Mouse (Mus musculus): ENCODE measurements around the gene Mllt10. TPM values are rescaled to one million over a fixed set of nuclear protein-coding genes. Genes with fewer than 3 reads are reported as not detected.

Mllt10 gene
- polyA plus RNA-seq, 1 experiment = 75.4 TPM

- DNase-seq = no peak
- Histone ChIP-seq H3K36me3 (ENCODE audit: control insufficient read depth, insufficient read depth, low read length) (no peaks in the 10 kb centered on the region), H3K27ac (ENCODE audit: control insufficient read depth, insufficient read depth, low read length) (no peak overlapping the region), H3K4me1 (replicated peaks; ENCODE audit: control insufficient read depth, insufficient read depth, low read length) (peaks cover 4% of the 10 kb centered on the region; the same call in 1 of the 2 replicates), H3K4me3 (ENCODE audit: control insufficient read depth, insufficient read depth, low read length) (no peak overlapping the region), H3K27me3 (ENCODE audit: control insufficient read depth, insufficient read depth, low read length) (peaks cover 12% of the 10 kb centered on the region)
- 91% methylated on average over 10 of the region's 10 CpGs for WGBS
- TF ChIP-seq POLR2A (IDR thresholded peaks at IDR 0.05; ENCODE audit: control insufficient read depth, extremely low read depth, insufficient read depth, low read length, poor library complexity) (no peak), CTCF (IDR thresholded peaks at IDR 0.05; ENCODE audit: borderline replicate concordance, control insufficient read depth, extremely low read depth, insufficient read depth, low read length, poor library complexity) (no peak)
These were observed 21.6 kb upstream of the Mllt10 start for GRCm38 (mm10) chr2:18033166-18034108.

- Histone ChIP-seq H3K27me3 (ENCODE audit: control insufficient read depth, insufficient read depth, low read length) (peaks cover 12% of the 10 kb centered on the region), H3K36me3 (ENCODE audit: control insufficient read depth, insufficient read depth, low read length) (no peaks in the 10 kb centered on the region), H3K27ac (ENCODE audit: control insufficient read depth, insufficient read depth, low read length) (no peak overlapping the region), H3K4me3 (ENCODE audit: control insufficient read depth, insufficient read depth, low read length) (no peak overlapping the region), H3K4me1 (replicated peaks; ENCODE audit: control insufficient read depth, insufficient read depth, low read length) (no peaks in the 10 kb centered on the region)
- TF ChIP-seq CTCF (IDR thresholded peaks at IDR 0.05; ENCODE audit: borderline replicate concordance, control insufficient read depth, extremely low read depth, insufficient read depth, low read length, poor library complexity) = no peak
- no peak for TF ChIP-seq POLR2A (IDR thresholded peaks at IDR 0.05; ENCODE audit: control insufficient read depth, extremely low read depth, insufficient read depth, low read length, poor library complexity)
- 97% methylated on average over 10 of the region's 10 CpGs for WGBS
- DNase-seq = no peak
These were observed 20.4 kb upstream of the Mllt10 start for GRCm38 (mm10) chr2:18034371-18035250.

GRCm38 (mm10) chr2:18037491-18037890 is 17.5 kb upstream of the Mllt10 start, which contains the start of gene A930004D18Rik:
Gene A930004D18Rik (minus strand): TSS chr2:18037737.
- Histone ChIP-seq H3K27me3 (ENCODE audit: control insufficient read depth, insufficient read depth, low read length) (peaks cover 4% of the 10 kb centered on the region; the same call in 1 of the 2 replicates), H3K4me1 (replicated peaks; ENCODE audit: control insufficient read depth, insufficient read depth, low read length) (no peaks in the 10 kb centered on the region), H3K27ac (ENCODE audit: control insufficient read depth, insufficient read depth, low read length) (no peak within 1 kb of the TSS), H3K36me3 (ENCODE audit: control insufficient read depth, insufficient read depth, low read length) (no peaks in the 10 kb centered on the region), H3K4me3 (ENCODE audit: control insufficient read depth, insufficient read depth, low read length) (no peak within 1 kb of the TSS)
- 49% methylated on average over 2 of the region's 2 CpGs for WGBS
- no peak for DNase-seq
- TF ChIP-seq POLR2A (IDR thresholded peaks at IDR 0.05; ENCODE audit: control insufficient read depth, extremely low read depth, insufficient read depth, low read length, poor library complexity) (no peak), CTCF (IDR thresholded peaks at IDR 0.05; ENCODE audit: borderline replicate concordance, control insufficient read depth, extremely low read depth, insufficient read depth, low read length, poor library complexity) (no peak)

- no peaks in the 10 kb centered on the region for H3K4me1 ChIP-seq (replicated peaks; ENCODE audit: control insufficient read depth, insufficient read depth, low read length)
- no peak overlapping the region for H3K27ac ChIP-seq (ENCODE audit: control insufficient read depth, insufficient read depth, low read length)
- TF ChIP-seq CTCF (IDR thresholded peaks at IDR 0.05; ENCODE audit: borderline replicate concordance, control insufficient read depth, extremely low read depth, insufficient read depth, low read length, poor library complexity) (no peak), POLR2A (IDR thresholded peaks at IDR 0.05; ENCODE audit: control insufficient read depth, extremely low read depth, insufficient read depth, low read length, poor library complexity) (no peak)
- DNase-seq = no peak
- H3K36me3 ChIP-seq (ENCODE audit: control insufficient read depth, insufficient read depth, low read length) = no peaks in the 10 kb centered on the region
- peaks cover 2% of the 10 kb centered on the region; the same call in 1 of the 2 replicates for H3K27me3 ChIP-seq (ENCODE audit: control insufficient read depth, insufficient read depth, low read length)
- WGBS = 86% methylated on average over 3 of the region's 3 CpGs
- no peak overlapping the region for H3K4me3 ChIP-seq (ENCODE audit: control insufficient read depth, insufficient read depth, low read length)
These were observed 16.8 kb upstream of the Mllt10 start for GRCm38 (mm10) chr2:18038141-18038752.

- WGBS = 93% methylated on average over 10 of the region's 10 CpGs
- Histone ChIP-seq H3K36me3 (ENCODE audit: control insufficient read depth, insufficient read depth, low read length) (no peaks in the 10 kb centered on the region), H3K27me3 (ENCODE audit: control insufficient read depth, insufficient read depth, low read length) (no peaks in the 10 kb centered on the region), H3K4me3 (ENCODE audit: control insufficient read depth, insufficient read depth, low read length) (no peak overlapping the region), H3K27ac (ENCODE audit: control insufficient read depth, insufficient read depth, low read length) (no peak overlapping the region), H3K4me1 (replicated peaks; ENCODE audit: control insufficient read depth, insufficient read depth, low read length) (no peaks in the 10 kb centered on the region)
- no peak for DNase-seq
- no peak for TF ChIP-seq POLR2A (IDR thresholded peaks at IDR 0.05; ENCODE audit: control insufficient read depth, extremely low read depth, insufficient read depth, low read length, poor library complexity)
- no peak for TF ChIP-seq CTCF (IDR thresholded peaks at IDR 0.05; ENCODE audit: borderline replicate concordance, control insufficient read depth, extremely low read depth, insufficient read depth, low read length, poor library complexity)
These were observed 16.1 kb upstream of the Mllt10 start for GRCm38 (mm10) chr2:18038895-18039371.
